Mouse (Mus musculus): ENCODE measurements at regions not wholly inside any gene's neighbourhood (a gene's known extent, or its start where the extent isn't known, plus 50 kb on each side); places are given as distances from the start of the nearest gene placed in this dataset.

GRCm38 (mm10) chr13:115209402-115210192, 107.8 kb upstream of the Itga1 start:
- Histone ChIP-seq H3K27ac (ENCODE audit: low read length) (no peak overlapping the region), H3K27me3 (replicated peaks; ENCODE audit: insufficient read depth, low read length) (no peaks in the 10 kb centered on the region), H3K9me3 (ENCODE audit: low read length) (no peaks in the 10 kb centered on the region), H3K9ac (replicated peaks; ENCODE audit: low read depth) (no peak overlapping the region), H3K36me3 (ENCODE audit: insufficient read depth, low read length) (no peaks in the 10 kb centered on the region), H3K4me2 (replicated peaks; ENCODE audit: low read depth, low read length) (no peak overlapping the region), H3K4me1 (ENCODE audit: insufficient read depth, low read depth, low read length) (no peaks in the 10 kb centered on the region), H3K4me3 (ENCODE audit: low read depth, low read length) (no peak overlapping the region)
- DNase-seq (ENCODE audit: low spot score) (no peak), ATAC-seq (no peak)
- TF ChIP-seq CTCF (IDR thresholded peaks at IDR 0.05) (no peak), EP300 (IDR thresholded peaks at IDR 0.05) (no peak)
- 86% methylated on average over 3 of the region's 3 CpGs for WGBS

- ATAC-seq, result no peak
- Histone ChIP-seq H3K9ac (replicated peaks; ENCODE audit: low read depth) (no peak overlapping the region), H3K4me1 (ENCODE audit: insufficient read depth, low read depth, low read length) (no peaks in the 10 kb centered on the region), H3K36me3 (ENCODE audit: insufficient read depth, low read length) (no peaks in the 10 kb centered on the region), H3K27me3 (replicated peaks; ENCODE audit: insufficient read depth, low read length) (no peaks in the 10 kb centered on the region), H3K9me3 (ENCODE audit: low read length) (no peaks in the 10 kb centered on the region), H3K4me3 (ENCODE audit: low read depth, low read length) (no peak overlapping the region), H3K4me2 (replicated peaks; ENCODE audit: low read depth, low read length) (no peak overlapping the region), H3K27ac (ENCODE audit: low read length) (no peak overlapping the region)
- DNase-seq (ENCODE audit: low spot score), result no peak
- WGBS, result 72% methylated on average over 7 of the region's 7 CpGs
- TF ChIP-seq CTCF (IDR thresholded peaks at IDR 0.05), result no peak
- no peak for TF ChIP-seq EP300 (IDR thresholded peaks at IDR 0.05)
Measured at GRCm38 (mm10) chr13:115206723-115207122, 105.0 kb upstream of the Itga1 start.

GRCm38 (mm10) chr13:115199166-115199565, 97.4 kb upstream of the Itga1 start:
- H3K27ac ChIP-seq (ENCODE audit: low read length), result no peak overlapping the region
- peak; percentile 92 for ATAC-seq
- H3K36me3 ChIP-seq (ENCODE audit: insufficient read depth, low read length), result no peaks in the 10 kb centered on the region
- no peaks in the 10 kb centered on the region for H3K27me3 ChIP-seq (replicated peaks; ENCODE audit: insufficient read depth, low read length)
- WGBS, result 23% methylated on average over 3 of the region's 3 CpGs
- H3K9ac ChIP-seq (replicated peaks; ENCODE audit: low read depth), result no peak overlapping the region
- no peaks in the 10 kb centered on the region for H3K9me3 ChIP-seq (ENCODE audit: low read length)
- H3K4me1 ChIP-seq (ENCODE audit: insufficient read depth, low read depth, low read length), result no peaks in the 10 kb centered on the region
- no peak overlapping the region for H3K4me3 ChIP-seq (ENCODE audit: low read depth, low read length)
- peak; percentile 78 for DNase-seq (ENCODE audit: low spot score)
- no peak overlapping the region for H3K4me2 ChIP-seq (replicated peaks; ENCODE audit: low read depth, low read length)
- TF ChIP-seq EP300 (IDR thresholded peaks at IDR 0.05) (0 out of 2 replicates have a peak, but pooled peaks have one; percentile 13), CTCF (IDR thresholded peaks at IDR 0.05) (no peak)

GRCm38 (mm10) chr13:115188066-115188465, 86.3 kb upstream of the Itga1 start:
- no peaks in the 10 kb centered on the region for H3K36me3 ChIP-seq (ENCODE audit: insufficient read depth, low read length)
- H3K4me1 ChIP-seq (ENCODE audit: insufficient read depth, low read depth, low read length), result no peaks in the 10 kb centered on the region
- no peak overlapping the region for H3K27ac ChIP-seq (ENCODE audit: low read length)
- no peak for TF ChIP-seq EP300 (IDR thresholded peaks at IDR 0.05)
- no peak for TF ChIP-seq CTCF (IDR thresholded peaks at IDR 0.05)
- WGBS, result 39% methylated on average over 2 of the region's 2 CpGs
- H3K9ac ChIP-seq (replicated peaks; ENCODE audit: low read depth), result no peak overlapping the region
- ATAC-seq, result no peak
- H3K9me3 ChIP-seq (ENCODE audit: low read length), result no peaks in the 10 kb centered on the region
- H3K4me3 ChIP-seq (ENCODE audit: low read depth, low read length), result no peak overlapping the region
- H3K27me3 ChIP-seq (replicated peaks; ENCODE audit: insufficient read depth, low read length), result no peaks in the 10 kb centered on the region
- H3K4me2 ChIP-seq (replicated peaks; ENCODE audit: low read depth, low read length), result no peak overlapping the region
- DNase-seq (ENCODE audit: low spot score), result no peak

GRCm38 (mm10) chr13:115187356-115187755, 85.6 kb upstream of the Itga1 start:
- Histone ChIP-seq H3K4me1 (ENCODE audit: insufficient read depth, low read depth, low read length) (no peaks in the 10 kb centered on the region), H3K9me3 (ENCODE audit: low read length) (no peaks in the 10 kb centered on the region), H3K36me3 (ENCODE audit: insufficient read depth, low read length) (no peaks in the 10 kb centered on the region), H3K4me2 (replicated peaks; ENCODE audit: low read depth, low read length) (no peak overlapping the region), H3K27me3 (replicated peaks; ENCODE audit: insufficient read depth, low read length) (no peaks in the 10 kb centered on the region), H3K9ac (replicated peaks; ENCODE audit: low read depth) (no peak overlapping the region), H3K27ac (ENCODE audit: low read length) (no peak overlapping the region), H3K4me3 (ENCODE audit: low read depth, low read length) (no peak overlapping the region)
- 73% methylated on average over 3 of the region's 3 CpGs for WGBS
- DNase-seq (ENCODE audit: low spot score) (no peak), ATAC-seq (no peak)
- TF ChIP-seq EP300 (IDR thresholded peaks at IDR 0.05) (no peak), CTCF (IDR thresholded peaks at IDR 0.05) (no peak)

- no peak overlapping the region for H3K4me2 ChIP-seq (replicated peaks; ENCODE audit: low read depth, low read length)
- no peaks in the 10 kb centered on the region for H3K36me3 ChIP-seq (ENCODE audit: insufficient read depth, low read length)
- H3K9me3 ChIP-seq (ENCODE audit: low read length), result no peaks in the 10 kb centered on the region
- DNase-seq (ENCODE audit: low spot score) (no peak), ATAC-seq (no peak)
- no peak overlapping the region for H3K4me3 ChIP-seq (ENCODE audit: low read depth, low read length)
- no peaks in the 10 kb centered on the region for H3K27me3 ChIP-seq (replicated peaks; ENCODE audit: insufficient read depth, low read length)
- no peak overlapping the region for H3K27ac ChIP-seq (ENCODE audit: low read length)
- WGBS, result 77% methylated on average over 6 of the region's 6 CpGs
- no peaks in the 10 kb centered on the region for H3K4me1 ChIP-seq (ENCODE audit: insufficient read depth, low read depth, low read length)
- TF ChIP-seq CTCF (IDR thresholded peaks at IDR 0.05), result no peak
- no peak for TF ChIP-seq EP300 (IDR thresholded peaks at IDR 0.05)
- H3K9ac ChIP-seq (replicated peaks; ENCODE audit: low read depth), result no peak overlapping the region
Measured at GRCm38 (mm10) chr13:115182211-115182870, 80.6 kb upstream of the Itga1 start.
